Mouse (Mus musculus) MEL (cell line): ENCODE results near the gene Klf15.

Experiments
- BHLHE40 ChIP-seq: IDR thresholded peaks from 2 replicates; pipeline ENCODE4 v1.6.1; 2012; ENCODE audit warnings: low read depth, mild to moderate bottlenecking, inconsistent platforms, low read length, improper control_type of control experiment, borderline replicate concordance
- CTCF ChIP-seq, 3 experiments: IDR thresholded peaks in 2 of 3; conservative IDR thresholded peaks in 1 of 3; 2 replicates each; pipeline ENCODE4 v1.5.1; 2011 to 2012; ENCODE audit warnings: low read length in 3 of 3, low read depth in 2 of 3, mild to moderate bottlenecking in 2 of 3, improper control_type of control experiment in 1 of 3, inconsistent platforms in 1 of 3, mixed read lengths in 1 of 3, moderate library complexity in 1 of 3; ENCODE audit not compliant: control insufficient read depth in 1 of 3, insufficient read depth in 1 of 3, poor library complexity in 1 of 3, severe bottlenecking in 1 of 3
- ETS1 ChIP-seq: IDR thresholded peaks from 2 replicates; pipeline ENCODE4 v1.6.1; 2012; ENCODE audit warnings: low read depth, mild to moderate bottlenecking, inconsistent platforms, low read length, improper control_type of control experiment, moderate library complexity
- HCFC1 ChIP-seq: IDR thresholded peaks from 2 replicates; pipeline ENCODE4 v1.6.1; 2012; ENCODE audit warnings: low read depth, mild to moderate bottlenecking, inconsistent platforms, low read length, improper control_type of control experiment, moderate library complexity
- MAFK ChIP-seq: IDR thresholded peaks from 2 replicates; pipeline ENCODE4 v1.6.1; 2011; ENCODE audit warnings: low read depth, mild to moderate bottlenecking, low read length, improper control_type of control experiment, borderline replicate concordance
- MAX ChIP-seq: IDR thresholded peaks from 2 replicates; pipeline ENCODE4 v1.6.1; 2011; ENCODE audit warnings: low read length, improper control_type of control experiment
- MEF2A ChIP-seq: IDR thresholded peaks from 2 replicates; pipeline ENCODE4 v1.6.1; 2014; ENCODE audit warnings: low read depth, mild to moderate bottlenecking, inconsistent platforms, low read length, improper control_type of control experiment; ENCODE audit not compliant: poor library complexity, insufficient replicate concordance, severe bottlenecking; ENCODE audit errors: extremely low read depth
- POLR2A ChIP-seq, 2 experiments: IDR thresholded peaks; 2 replicates each; pipeline ENCODE4 v1.6.1; 2011 to 2012; ENCODE audit warnings: low read length in 2 of 2, mild to moderate bottlenecking in 2 of 2, control low read depth in 1 of 2, improper control_type of control experiment in 1 of 2, low read depth in 1 of 2, moderate library complexity in 1 of 2; ENCODE audit not compliant: control insufficient read depth in 1 of 2, insufficient read depth in 1 of 2, poor library complexity in 1 of 2
- RCOR1 ChIP-seq: IDR thresholded peaks from 2 replicates; pipeline ENCODE4 v1.6.1; 2012; ENCODE audit warnings: low read depth, mild to moderate bottlenecking, inconsistent platforms, low read length, improper control_type of control experiment
- SIN3A ChIP-seq: IDR thresholded peaks from 2 replicates; pipeline ENCODE4 v1.6.1; 2012; ENCODE audit warnings: low read length, improper control_type of control experiment, inconsistent platforms
- SMC3 ChIP-seq: IDR thresholded peaks from 2 replicates; pipeline ENCODE4 v1.6.1; 2011; ENCODE audit warnings: low read depth, low read length, improper control_type of control experiment
- USF1 ChIP-seq: IDR thresholded peaks from 2 replicates; pipeline ENCODE4 v1.6.1; 2014; ENCODE audit warnings: low read depth, mild to moderate bottlenecking, inconsistent platforms, low read length, improper control_type of control experiment, moderate library complexity
- ZMIZ1 ChIP-seq: IDR thresholded peaks from 2 replicates; pipeline ENCODE4 v1.6.1; 2012; ENCODE audit warnings: low read depth, mild to moderate bottlenecking, inconsistent platforms, low read length, improper control_type of control experiment, moderate library complexity

- TF ChIP-seq CTCF (IDR thresholded peaks at IDR 0.05 in 2 of 3, conservative IDR thresholded peaks at IDR 0.05 in 1 of 3; ENCODE audit: control insufficient read depth in 1 of 3, insufficient read depth in 1 of 3, low read depth in 2 of 3, low read length in 3 of 3, poor library complexity in 1 of 3, severe bottlenecking in 1 of 3) (no peak), SMC3 (no peak), MEF2A (no peak), SIN3A (no peak), ETS1 (no peak), POLR2A (IDR thresholded peaks at IDR 0.05; ENCODE audit: control insufficient read depth in 1 of 2, insufficient read depth in 1 of 2, low read depth in 1 of 2, low read length in 2 of 2, poor library complexity in 1 of 2) (no peak), USF1 (no peak), BHLHE40 (no peak), RCOR1 (no peak), ZMIZ1 (no peak), HCFC1 (no peak), MAFK (no peak), MAX (no peak)
Observed at GRCm38 (mm10) chr6:90495282-90495912, 33.0 kb downstream of the Klf15 start.
